Comparison of ENCODE assay signal across 19 mouse cellular contexts in genomic region chr2:165815103-165815880, GRCm38 (mm10).
DNase-seq lines count a peak whose midpoint lies in the region; ATAC-seq and TF ChIP-seq lines count a peak whose summit lies in the region.
"Had no signal": no experiment of that assay in that cellular context is flagged by ENCODE, and none has a peak within 500 bp of the region (broad histone marks: within the 10 kb centered on the region; RNA-seq: fewer than 3 reads in every experiment).

No protein-coding gene starts in this region.

- no peaks in the 10 kb centered on the region for H3K9me3 ChIP-seq in heart, embryonic 10.5 days
- H3K9me3 ChIP-seq in midbrain, embryonic 13.5 days, result no peaks in the 10 kb centered on the region
- no peaks in the 10 kb centered on the region for H3K9me3 ChIP-seq in midbrain, postnatal 0 days (ENCODE audit: low read length)
- H3K9me3 ChIP-seq: embryonic facial prominence, embryonic 15.5 days; heart, embryonic 12.5 days; kidney, embryonic 15.5 days; liver, embryonic 13.5 days; lung, embryonic 15.5 days had no signal

- no peak for DNase-seq in heart, embryonic 10.5 days (ENCODE audit: low spot score)
- DNase-seq in heart, adult 8-10 months (ENCODE audit: low spot score), result no peak
- DNase-seq in midbrain, postnatal 0 days (ENCODE audit: low spot score), result no peak
- DNase-seq in ZHBTc4 (ENCODE audit: low read depth, low spot score), result peak; percentile 55
- peak; percentile 23 for DNase-seq in splenic B cell, adult 2 months (ENCODE audit: low read depth, low spot score)
- no peak for DNase-seq in kidney, postnatal 36 days
- DNase-seq: cerebellum, postnatal 10 days; gastrocnemius, postnatal 14 days; heart, postnatal 4 days; left cerebral cortex, postnatal 4 days; liver, embryonic 13.5 days; retina, postnatal 1 day; right cerebral cortex, postnatal 4 days had no signal

- peaks cover 32% of the 10 kb centered on the region for H3K4me1 ChIP-seq in heart, embryonic 10.5 days
- peaks cover 17% of the 10 kb centered on the region for H3K4me1 ChIP-seq in midbrain, embryonic 13.5 days (replicated peaks)
- no peaks in the 10 kb centered on the region for H3K4me1 ChIP-seq in midbrain, postnatal 0 days (ENCODE audit: insufficient read depth, low read length)
- H3K4me1 ChIP-seq: liver, embryonic 13.5 days; lung, embryonic 15.5 days had no signal

- ATAC-seq in midbrain, embryonic 13.5 days, result no peak
- no peak for ATAC-seq in midbrain, postnatal 0 days (ENCODE audit: low FRiP score)
- ATAC-seq: intestine, embryonic 16.5 days had no signal

- H3K27me3 ChIP-seq in heart, embryonic 10.5 days (ENCODE audit: insufficient read depth, poor library complexity, severe bottlenecking), result no peaks in the 10 kb centered on the region
- H3K27me3 ChIP-seq in midbrain, embryonic 13.5 days, result no peaks in the 10 kb centered on the region
- no peaks in the 10 kb centered on the region for H3K27me3 ChIP-seq in midbrain, postnatal 0 days (ENCODE audit: insufficient read depth, low read length)
- no peaks in the 10 kb centered on the region for H3K27me3 ChIP-seq in splenic B cell, adult 2 months (ENCODE audit: control insufficient read depth, insufficient read depth, low read length, poor library complexity, severe bottlenecking)
- H3K27me3 ChIP-seq: embryonic facial prominence, embryonic 15.5 days; heart, embryonic 12.5 days; kidney, embryonic 15.5 days; liver, embryonic 13.5 days; lung, embryonic 15.5 days had no signal

- H3K36me3 ChIP-seq in heart, embryonic 10.5 days, result peaks cover 94% of the 10 kb centered on the region
- H3K36me3 ChIP-seq in midbrain, embryonic 13.5 days, result peaks cover 91% of the 10 kb centered on the region
- H3K36me3 ChIP-seq in midbrain, postnatal 0 days (ENCODE audit: insufficient read depth, low read length), result peaks cover 52% of the 10 kb centered on the region
- peaks cover 23% of the 10 kb centered on the region for H3K36me3 ChIP-seq in splenic B cell, adult 2 months (ENCODE audit: control insufficient read depth, insufficient read depth, low read length, poor library complexity, severe bottlenecking)

- H3K4me3 ChIP-seq in heart, embryonic 10.5 days, result no peak overlapping the region
- H3K4me3 ChIP-seq in midbrain, embryonic 13.5 days (replicated peaks), result no peak overlapping the region
- no peak overlapping the region for H3K4me3 ChIP-seq in midbrain, postnatal 0 days (ENCODE audit: low read depth, low read length)
- H3K4me3 ChIP-seq: embryonic facial prominence, embryonic 15.5 days; heart, embryonic 12.5 days; kidney, embryonic 15.5 days; liver, embryonic 13.5 days; lung, embryonic 15.5 days had no signal

- peak overlapping the region; percentile 59; the same call in 1 of the 2 replicates for H3K27ac ChIP-seq in heart, embryonic 10.5 days
- peak overlapping the region; percentile 64 for H3K27ac ChIP-seq in midbrain, embryonic 13.5 days
- H3K27ac ChIP-seq in midbrain, postnatal 0 days (ENCODE audit: low read depth, low read length), result no peak overlapping the region
- H3K27ac ChIP-seq: embryonic facial prominence, embryonic 15.5 days; kidney, embryonic 15.5 days; liver, embryonic 13.5 days; lung, embryonic 15.5 days had no signal

- no peak overlapping the region for H3K4me2 ChIP-seq in midbrain, embryonic 13.5 days (replicated peaks)
- no peak overlapping the region for H3K4me2 ChIP-seq in midbrain, postnatal 0 days (ENCODE audit: low read depth, low read length, poor library complexity, severe bottlenecking)
- H3K4me2 ChIP-seq: embryonic facial prominence, embryonic 15.5 days; heart, embryonic 12.5 days; kidney, embryonic 15.5 days; liver, embryonic 13.5 days; lung, embryonic 15.5 days had no signal

- no peak overlapping the region for H3K9ac ChIP-seq in midbrain, embryonic 13.5 days (replicated peaks)
- no peak overlapping the region for H3K9ac ChIP-seq in midbrain, postnatal 0 days (replicated peaks; ENCODE audit: low read length, poor library complexity, severe bottlenecking)
- H3K9ac ChIP-seq: embryonic facial prominence, embryonic 15.5 days; kidney, embryonic 15.5 days; liver, embryonic 13.5 days; lung, embryonic 15.5 days had no signal

- TF ChIP-seq CTCF in midbrain, postnatal 0 days (IDR thresholded peaks at IDR 0.05), result no peak

- WGBS in heart, embryonic 10.5 days, result 90% methylated on average over 25 of the region's 28 CpGs
- 84% methylated on average over 25 of the region's 28 CpGs for WGBS in midbrain, embryonic 13.5 days
- WGBS in midbrain, postnatal 0 days, result 81% methylated on average over 28 of the region's 28 CpGs

Comparison
In these comparisons a context has a peak if more than half of its experiments do, and no peak if none do; other contexts are left out.
1. DNase-seq: peak in ZHBTc4 (single experiment) and splenic B cell, adult 2 months (single experiment); none in heart, embryonic 10.5 days (single experiment), heart, adult 8-10 months (single experiment), midbrain, postnatal 0 days (single experiment) and kidney, postnatal 36 days (0 of 2).